Mouse (Mus musculus) neural tube, embryonic 13.5 days (tissue): ENCODE measurements around the gene Xylt1. TPM values are rescaled to one million over a fixed set of nuclear protein-coding genes. Genes with fewer than 3 reads are reported as not detected.

Source experiments
- ATAC-seq: fragments of 200-750 bp; cut with Nextera tagmentation; 2 replicates; pipeline ENCODE4 v1.8.0; 2017; ENCODE audit warnings: low read depth, mild to moderate bottlenecking, moderate TSS enrichment, moderate library complexity
- H3K27ac ChIP-seq: fragments of 300-500 bp; sonication (generic); replicated peaks from 2 replicates; pipeline ENCODE4 v1.5.1; 2015; ENCODE audit warnings: moderate library complexity, mild to moderate bottlenecking, inconsistent platforms
- H3K27me3 ChIP-seq: fragments of 300-500 bp; sonication (generic); 2 replicates; pipeline ENCODE4 v1.6.1; 2015; ENCODE audit warnings: mild to moderate bottlenecking, inconsistent platforms
- H3K36me3 ChIP-seq: fragments of 300-500 bp; sonication (generic); 2 replicates; pipeline ENCODE4 v1.6.1; 2015; ENCODE audit warnings: mild to moderate bottlenecking, inconsistent platforms
- H3K4me1 ChIP-seq: fragments of 300-500 bp; sonication (generic); replicated peaks from 2 replicates; pipeline ENCODE4 v1.6.1; 2015; ENCODE audit warnings: inconsistent platforms
- H3K4me2 ChIP-seq: fragments of 300-500 bp; sonication (generic); 2 replicates; pipeline ENCODE4 v1.6.1; 2015; ENCODE audit warnings: inconsistent platforms, mild to moderate bottlenecking, moderate library complexity
- H3K4me3 ChIP-seq: fragments of 300-500 bp; sonication (generic); 2 replicates; pipeline ENCODE4 v1.5.1; 2015; ENCODE audit warnings: mild to moderate bottlenecking, inconsistent platforms
- H3K9ac ChIP-seq: fragments of 300-500 bp; sonication (generic); 2 replicates; pipeline ENCODE4 v1.6.1; 2015; ENCODE audit warnings: moderate library complexity, mild to moderate bottlenecking, inconsistent platforms
- H3K9me3 ChIP-seq: fragments of 300-500 bp; sonication (generic); 2 replicates; pipeline ENCODE4 v1.6.1; 2016; ENCODE audit warnings: inconsistent platforms
- WGBS: fragments of 180-500 bp; shearing (Covaris S2); methylation state at CpG from one replicate; pipeline ENCODE4 v1.1.7; 2015; 5-methylcytosine and 5-hydroxymethylcytosine counted together
- polyA plus RNA-seq: library from polyadenylated mRNA; unstranded; fragments of >200 nt; fragmentation: Nextera tagmentation; extraction: Ambion mirVana; gene quantifications from 2 replicates; pipeline ENCODE4 v1.2.1, GENCODE M21; 2015

Gene Xylt1
- polyA plus RNA-seq, 1 experiment from 2014 or later, result 1.9 TPM

GRCm38 (mm10) chr7:117490500-117491205 lies 109.9 kb downstream of the Xylt1 start:
- Histone ChIP-seq H3K36me3 (no peaks in the 10 kb centered on the region), H3K27ac (no peak overlapping the region), H3K4me3 (no peak overlapping the region), H3K4me1 (no peaks in the 10 kb centered on the region; the same call in 1 of the 2 replicates), H3K4me2 (no peak overlapping the region), H3K9me3 (no peaks in the 10 kb centered on the region), H3K9ac (no peak overlapping the region), H3K27me3 (no peaks in the 10 kb centered on the region)
- 66% methylated on average over 9 of the region's 9 CpGs for WGBS
- ATAC-seq, result no peak

- 80% methylated on average over 5 of the region's 5 CpGs for WGBS
- ATAC-seq, result no peak
- Histone ChIP-seq H3K9me3 (no peaks in the 10 kb centered on the region), H3K4me2 (no peak overlapping the region), H3K4me1 (no peaks in the 10 kb centered on the region; the same call in 1 of the 2 replicates), H3K27ac (no peak overlapping the region), H3K36me3 (no peaks in the 10 kb centered on the region), H3K9ac (no peak overlapping the region), H3K27me3 (no peaks in the 10 kb centered on the region), H3K4me3 (no peak overlapping the region)
These were observed 110.7 kb downstream of the Xylt1 start for GRCm38 (mm10) chr7:117491495-117491894.

- Histone ChIP-seq H3K36me3 (no peaks in the 10 kb centered on the region), H3K27ac (no peak overlapping the region), H3K27me3 (no peaks in the 10 kb centered on the region), H3K4me1 (no peaks in the 10 kb centered on the region; the same call in 1 of the 2 replicates), H3K9me3 (no peaks in the 10 kb centered on the region), H3K4me3 (no peak overlapping the region), H3K9ac (no peak overlapping the region), H3K4me2 (no peak overlapping the region)
- 82% methylated on average over 6 of the region's 6 CpGs for WGBS
- ATAC-seq, result no peak
These were observed 113.4 kb downstream of the Xylt1 start for GRCm38 (mm10) chr7:117494210-117494609.

- no peaks in the 10 kb centered on the region for H3K36me3 ChIP-seq
- ATAC-seq, result no peak
- H3K9me3 ChIP-seq, result no peaks in the 10 kb centered on the region
- no peak overlapping the region for H3K4me2 ChIP-seq
- H3K27me3 ChIP-seq, result no peaks in the 10 kb centered on the region
- H3K9ac ChIP-seq, result no peak overlapping the region
- 71% methylated on average over 8 of the region's 8 CpGs for WGBS
- no peak overlapping the region for H3K4me3 ChIP-seq
- H3K4me1 ChIP-seq, result no peaks in the 10 kb centered on the region; the same call in 1 of the 2 replicates
- no peak overlapping the region for H3K27ac ChIP-seq
These were observed 114.0 kb downstream of the Xylt1 start for GRCm38 (mm10) chr7:117494618-117495310.

GRCm38 (mm10) chr7:117495751-117496150 lies 115.0 kb downstream of the Xylt1 start:
- Histone ChIP-seq H3K4me1 (no peaks in the 10 kb centered on the region; the same call in 1 of the 2 replicates), H3K9ac (no peak overlapping the region), H3K27ac (no peak overlapping the region), H3K27me3 (no peaks in the 10 kb centered on the region), H3K4me3 (no peak overlapping the region), H3K36me3 (no peaks in the 10 kb centered on the region), H3K4me2 (no peak overlapping the region), H3K9me3 (no peaks in the 10 kb centered on the region)
- ATAC-seq, result no peak
- 76% methylated on average over 8 of the region's 8 CpGs for WGBS

- ATAC-seq, result no peak
- no peak overlapping the region for H3K4me3 ChIP-seq
- peaks cover 5% of the 10 kb centered on the region; the same call in 1 of the 2 replicates for H3K4me1 ChIP-seq
- no peaks in the 10 kb centered on the region for H3K27me3 ChIP-seq
- WGBS, result 86% methylated on average over 2 of the region's 2 CpGs
- no peak overlapping the region for H3K4me2 ChIP-seq
- H3K27ac ChIP-seq, result no peak overlapping the region
- no peaks in the 10 kb centered on the region for H3K36me3 ChIP-seq
- no peaks in the 10 kb centered on the region for H3K9me3 ChIP-seq
- H3K9ac ChIP-seq, result no peak overlapping the region
These were observed 117.4 kb downstream of the Xylt1 start for GRCm38 (mm10) chr7:117498173-117498572.

GRCm38 (mm10) chr7:117501355-117502181 lies 120.8 kb downstream of the Xylt1 start:
- no peak overlapping the region for H3K4me3 ChIP-seq
- no peak overlapping the region for H3K4me2 ChIP-seq
- 52% methylated on average over 15 of the region's 15 CpGs for WGBS
- H3K27ac ChIP-seq, result peak overlapping the region; percentile 66
- H3K36me3 ChIP-seq, result no peaks in the 10 kb centered on the region
- peak; percentile 86 for ATAC-seq
- no peaks in the 10 kb centered on the region for H3K27me3 ChIP-seq
- H3K9ac ChIP-seq, result no peak overlapping the region
- 0 out of 2 replicates have a peak, but pooled peaks cover 5% of the 10 kb centered on the region for H3K4me1 ChIP-seq
- H3K9me3 ChIP-seq, result no peaks in the 10 kb centered on the region

GRCm38 (mm10) chr7:117502415-117502814 lies 121.6 kb downstream of the Xylt1 start:
- Histone ChIP-seq H3K4me3 (no peak overlapping the region), H3K4me1 (0 out of 2 replicates have a peak, but pooled peaks cover 5% of the 10 kb centered on the region), H3K9me3 (no peaks in the 10 kb centered on the region), H3K27me3 (no peaks in the 10 kb centered on the region), H3K4me2 (no peak overlapping the region), H3K36me3 (no peaks in the 10 kb centered on the region), H3K27ac (0 out of 2 replicates have a peak overlapping the region, but pooled peaks have one; percentile 66), H3K9ac (no peak overlapping the region)
- 77% methylated on average over 5 of the region's 5 CpGs for WGBS
- no peak for ATAC-seq

- WGBS, result 85% methylated on average over 9 of the region's 9 CpGs
- H3K36me3 ChIP-seq, result no peaks in the 10 kb centered on the region
- no peaks in the 10 kb centered on the region for H3K9me3 ChIP-seq
- H3K4me3 ChIP-seq, result no peak overlapping the region
- no peak overlapping the region for H3K27ac ChIP-seq
- H3K27me3 ChIP-seq, result no peaks in the 10 kb centered on the region
- H3K9ac ChIP-seq, result no peak overlapping the region
- peaks cover 15% of the 10 kb centered on the region for H3K4me1 ChIP-seq
- no peak for ATAC-seq
- no peak overlapping the region for H3K4me2 ChIP-seq
These were observed 122.9 kb downstream of the Xylt1 start for GRCm38 (mm10) chr7:117503714-117504113.

- no peaks in the 10 kb centered on the region for H3K36me3 ChIP-seq
- no peak for ATAC-seq
- H3K4me2 ChIP-seq, result no peak overlapping the region
- H3K27ac ChIP-seq, result no peak overlapping the region
- H3K4me3 ChIP-seq, result no peak overlapping the region
- WGBS, result 87% methylated on average over 3 of the region's 3 CpGs
- no peaks in the 10 kb centered on the region for H3K27me3 ChIP-seq
- no peaks in the 10 kb centered on the region for H3K9me3 ChIP-seq
- peaks cover 16% of the 10 kb centered on the region for H3K4me1 ChIP-seq
- no peak overlapping the region for H3K9ac ChIP-seq
These were observed 125.0 kb downstream of the Xylt1 start for GRCm38 (mm10) chr7:117505791-117506190.

- H3K4me2 ChIP-seq, result no peak overlapping the region
- no peak for ATAC-seq
- no peak overlapping the region for H3K9ac ChIP-seq
- no peaks in the 10 kb centered on the region for H3K9me3 ChIP-seq
- no peaks in the 10 kb centered on the region for H3K27me3 ChIP-seq
- H3K4me1 ChIP-seq, result peaks cover 11% of the 10 kb centered on the region
- no peak overlapping the region for H3K27ac ChIP-seq
- H3K4me3 ChIP-seq, result no peak overlapping the region
- 96% methylated on average over 10 of the region's 10 CpGs for WGBS
- H3K36me3 ChIP-seq, result no peaks in the 10 kb centered on the region
These were observed 126.6 kb downstream of the Xylt1 start for GRCm38 (mm10) chr7:117507351-117507750.

- Histone ChIP-seq H3K9ac (no peak overlapping the region), H3K4me1 (peaks cover 11% of the 10 kb centered on the region), H3K27ac (no peak overlapping the region), H3K9me3 (no peaks in the 10 kb centered on the region), H3K4me2 (no peak overlapping the region), H3K27me3 (no peaks in the 10 kb centered on the region), H3K4me3 (no peak overlapping the region), H3K36me3 (no peaks in the 10 kb centered on the region)
- 56% methylated on average over 8 of the region's 8 CpGs for WGBS
- peak; percentile 60; the same call in 1 of the 2 replicates for ATAC-seq
These were observed 127.3 kb downstream of the Xylt1 start for GRCm38 (mm10) chr7:117508090-117508489.
